Mouse (Mus musculus) MEL (cell line): Measurements from ENCODE around the gene Ube2i.

ENCODE experiments used
- CTCF ChIP-seq, 3 experiments: IDR thresholded peaks in 2 of 3; conservative IDR thresholded peaks in 1 of 3; 2 replicates each; pipeline ENCODE4 v1.5.1; 2011 to 2012; ENCODE audit warnings: low read length in 3 of 3, low read depth in 2 of 3, mild to moderate bottlenecking in 2 of 3, improper control_type of control experiment in 1 of 3, inconsistent platforms in 1 of 3, mixed read lengths in 1 of 3, moderate library complexity in 1 of 3; ENCODE audit not compliant: control insufficient read depth in 1 of 3, insufficient read depth in 1 of 3, poor library complexity in 1 of 3, severe bottlenecking in 1 of 3
- ETS1 ChIP-seq: IDR thresholded peaks from 2 replicates; pipeline ENCODE4 v1.6.1; 2012; ENCODE audit warnings: low read depth, mild to moderate bottlenecking, inconsistent platforms, low read length, improper control_type of control experiment, moderate library complexity
- POLR2A ChIP-seq, 2 experiments: IDR thresholded peaks; 2 replicates each; pipeline ENCODE4 v1.6.1; 2011 to 2012; ENCODE audit warnings: low read length in 2 of 2, mild to moderate bottlenecking in 2 of 2, control low read depth in 1 of 2, improper control_type of control experiment in 1 of 2, low read depth in 1 of 2, moderate library complexity in 1 of 2; ENCODE audit not compliant: control insufficient read depth in 1 of 2, insufficient read depth in 1 of 2, poor library complexity in 1 of 2
- RAD21 ChIP-seq: IDR thresholded peaks from 2 replicates; pipeline ENCODE4 v1.6.1; 2011; ENCODE audit warnings: mild to moderate bottlenecking, low read depth, low read length, improper control_type of control experiment

GRCm38 (mm10) chr17:25273706-25274501, 518 bp downstream of the Ube2i start:
- TF ChIP-seq ETS1, result peak; percentile 32
- peak; percentile 2; the same call in 1 of the 2 replicates for TF ChIP-seq RAD21
- peak; percentile 45 to 69 (median 63) for TF ChIP-seq CTCF (IDR thresholded peaks at IDR 0.05 in 2 of 3, conservative IDR thresholded peaks at IDR 0.05 in 1 of 3; ENCODE audit: control insufficient read depth in 1 of 3, insufficient read depth in 1 of 3, low read depth in 2 of 3, low read length in 3 of 3, poor library complexity in 1 of 3, severe bottlenecking in 1 of 3)
- peak in 1 of 2 experiments; percentile 57; a peak in 1 of 4 replicates for TF ChIP-seq POLR2A (IDR thresholded peaks at IDR 0.05; ENCODE audit: control insufficient read depth in 1 of 2, insufficient read depth in 1 of 2, low read depth in 1 of 2, low read length in 2 of 2, poor library complexity in 1 of 2)
